Mouse (Mus musculus) E14TG2a.4 (cell line): ENCODE measurements around the gene G2e3.

Source experiments
- H3K27me3 ChIP-seq: 2 replicates; pipeline ENCODE4 v1.6.1; 2014; ENCODE audit warnings: low read length, control low read depth; ENCODE audit not compliant: insufficient read depth
- H3K36me3 ChIP-seq: 2 replicates; pipeline ENCODE4 v1.6.1; 2014; ENCODE audit warnings: low read length, control low read depth; ENCODE audit not compliant: insufficient read depth
- H3K4me1 ChIP-seq: replicated peaks from 2 replicates; pipeline ENCODE4 v1.6.1; 2014; ENCODE audit warnings: low read depth, low read length, control low read depth
- H3K4me3 ChIP-seq: replicated peaks from 2 replicates; pipeline ENCODE4 v1.5.1; 2014; ENCODE audit warnings: mild to moderate bottlenecking, low read length
- H3K9me3 ChIP-seq: 2 replicates; pipeline ENCODE4 v1.6.1; 2014; ENCODE audit warnings: low read length, control low read depth
- CTCF ChIP-seq: conservative IDR thresholded peaks from 2 replicates; pipeline ENCODE4 v1.5.1; 2014; ENCODE audit warnings: low read length
- NANOG ChIP-seq: IDR thresholded peaks from 2 replicates; pipeline ENCODE4 v1.6.1; 2014; ENCODE audit warnings: borderline replicate concordance, low read length, mixed read lengths
- POU5F1 ChIP-seq: IDR thresholded peaks from 2 replicates; pipeline ENCODE4 v1.6.1; 2014; ENCODE audit warnings: low read length, borderline replicate concordance

Gene G2e3

GRCm38 (mm10) chr12:51347988-51348697 lies at the start of gene G2e3:
G2e3 (plus strand) TSS chr12:51348061.
- Histone ChIP-seq H3K4me1 (peaks cover 43% of the 10 kb centered on the region), H3K36me3 (peaks cover 29% of the 10 kb centered on the region), H3K27me3 (no peaks in the 10 kb centered on the region), H3K4me3 (peak within 1 kb of the TSS; percentile 92), H3K9me3 (no peaks in the 10 kb centered on the region)
- no peak for TF ChIP-seq NANOG
- no peak for TF ChIP-seq POU5F1
- TF ChIP-seq CTCF: no peak

DNA sequence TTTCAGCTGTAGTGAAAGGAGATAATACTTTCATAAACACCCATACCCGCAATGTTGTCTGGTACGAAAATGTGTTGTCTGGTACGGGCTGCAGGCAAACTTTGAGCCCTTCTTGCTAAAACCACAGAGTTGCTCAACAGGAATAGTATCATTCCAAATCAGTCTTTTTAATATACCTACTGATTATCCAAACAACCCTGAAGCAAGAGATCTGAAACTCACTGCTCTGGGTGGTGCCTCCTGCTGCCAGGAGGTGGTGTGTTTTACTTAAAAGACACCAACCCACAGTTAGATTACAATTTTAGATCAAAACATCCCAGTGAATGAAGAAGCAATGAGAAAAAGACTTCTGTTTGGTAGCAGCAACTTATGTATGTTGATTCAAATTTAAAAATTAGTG lies 24.3 kb upstream of the G2e3 start:
- TF ChIP-seq CTCF (no peak), POU5F1 (no peak), NANOG (no peak)
- Histone ChIP-seq H3K36me3 (no peaks in the 10 kb centered on the region), H3K9me3 (no peaks in the 10 kb centered on the region), H3K4me3 (no peak overlapping the region), H3K4me1 (peaks cover 25% of the 10 kb centered on the region), H3K27me3 (no peaks in the 10 kb centered on the region)

- H3K4me3 ChIP-seq: no peak overlapping the region
- H3K36me3 ChIP-seq: no peaks in the 10 kb centered on the region
- H3K4me1 ChIP-seq: peaks cover 25% of the 10 kb centered on the region
- H3K27me3 ChIP-seq: no peaks in the 10 kb centered on the region
- no peak for TF ChIP-seq POU5F1
- no peak for TF ChIP-seq NANOG
- TF ChIP-seq CTCF: no peak
- H3K9me3 ChIP-seq: no peaks in the 10 kb centered on the region
Observed at GRCm38 (mm10) chr12:51326819-51327218, 21.0 kb upstream of the G2e3 start.

- Histone ChIP-seq H3K9me3 (no peaks in the 10 kb centered on the region), H3K36me3 (no peaks in the 10 kb centered on the region), H3K4me3 (no peak overlapping the region), H3K4me1 (no peaks in the 10 kb centered on the region), H3K27me3 (peaks cover 14% of the 10 kb centered on the region)
- TF ChIP-seq NANOG: no peak
- TF ChIP-seq POU5F1: no peak
- no peak for TF ChIP-seq CTCF
Observed at GRCm38 (mm10) chr12:51337014-51337413, 10.8 kb upstream of the G2e3 start.

- Histone ChIP-seq H3K4me1 (peaks cover 32% of the 10 kb centered on the region), H3K27me3 (peaks cover 6% of the 10 kb centered on the region), H3K36me3 (peaks cover 15% of the 10 kb centered on the region), H3K9me3 (no peaks in the 10 kb centered on the region), H3K4me3 (peak overlapping the region; percentile 92)
- TF ChIP-seq NANOG: 0 out of 2 replicates have a peak, but pooled peaks have one; percentile 7
- no peak for TF ChIP-seq CTCF
- TF ChIP-seq POU5F1: no peak
Observed at GRCm38 (mm10) chr12:51346121-51346520, 1.7 kb upstream of the G2e3 start.

DNA sequence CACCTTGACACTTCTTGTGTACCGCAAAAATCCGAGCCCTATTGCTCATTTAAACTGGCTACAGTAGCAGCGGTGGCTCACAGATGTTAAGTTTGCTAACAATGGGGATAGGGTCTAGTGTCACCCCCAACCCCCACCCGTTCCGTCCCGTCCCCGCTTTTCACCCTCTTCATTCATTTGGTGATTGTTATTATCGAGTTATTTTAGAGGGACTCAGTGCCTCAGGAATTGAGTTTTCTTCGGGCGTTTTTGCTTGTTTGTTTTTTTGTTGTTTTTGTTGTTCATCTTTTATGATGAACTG lies 787 bp downstream of the G2e3 start:
- peaks cover 35% of the 10 kb centered on the region for H3K36me3 ChIP-seq
- H3K4me1 ChIP-seq: peaks cover 44% of the 10 kb centered on the region
- H3K4me3 ChIP-seq: peak overlapping the region; percentile 92
- no peak for TF ChIP-seq POU5F1
- TF ChIP-seq NANOG: no peak
- no peak for TF ChIP-seq CTCF
- no peaks in the 10 kb centered on the region for H3K27me3 ChIP-seq
- H3K9me3 ChIP-seq: no peaks in the 10 kb centered on the region

- Histone ChIP-seq H3K36me3 (peaks cover 90% of the 10 kb centered on the region), H3K4me1 (peaks cover 22% of the 10 kb centered on the region), H3K27me3 (no peaks in the 10 kb centered on the region), H3K9me3 (no peaks in the 10 kb centered on the region), H3K4me3 (no peak overlapping the region)
- TF ChIP-seq CTCF: no peak
- no peak for TF ChIP-seq NANOG
- TF ChIP-seq POU5F1: no peak
Observed at GRCm38 (mm10) chr12:51355296-51355695, 7.4 kb downstream of the G2e3 start.

GRCm38 (mm10) chr12:51361294-51361693 lies 13.4 kb downstream of the G2e3 start:
- Histone ChIP-seq H3K9me3 (no peaks in the 10 kb centered on the region), H3K4me3 (no peak overlapping the region), H3K4me1 (0 out of 2 replicates have a peak, but pooled peaks cover 3% of the 10 kb centered on the region), H3K27me3 (no peaks in the 10 kb centered on the region), H3K36me3 (peaks cover 97% of the 10 kb centered on the region)
- TF ChIP-seq POU5F1 (no peak), NANOG (no peak), CTCF (no peak)

- TF ChIP-seq CTCF: no peak
- TF ChIP-seq POU5F1: no peak
- no peak for TF ChIP-seq NANOG
- H3K4me3 ChIP-seq: no peak overlapping the region
- no peaks in the 10 kb centered on the region for H3K9me3 ChIP-seq
- H3K4me1 ChIP-seq: 0 out of 2 replicates have a peak, but pooled peaks cover 3% of the 10 kb centered on the region
- peaks cover 94% of the 10 kb centered on the region for H3K36me3 ChIP-seq
- no peaks in the 10 kb centered on the region for H3K27me3 ChIP-seq
Observed at GRCm38 (mm10) chr12:51362898-51363297, 15.0 kb downstream of the G2e3 start.
